Mouse (Mus musculus) ES-Bruce4 (cell line): ENCODE data around the gene Aif1l. TPM values are rescaled to one million over a fixed set of nuclear protein-coding genes. Genes with fewer than 3 reads are reported as not detected.
A peak's percentile ranks its signal among the peaks of the same experiment; 100 is the strongest.

Experiments
- H3K27ac ChIP-seq: 2 replicates; pipeline ENCODE4 v1.5.1; 2012; ENCODE audit warnings: low read length, inconsistent platforms; ENCODE audit not compliant: insufficient read depth
- H3K27me3 ChIP-seq: 2 replicates; pipeline ENCODE4 v1.6.1; 2012; ENCODE audit warnings: mild to moderate bottlenecking, low read length, inconsistent platforms; ENCODE audit not compliant: control insufficient read depth, poor library complexity, insufficient read depth, severe bottlenecking
- H3K36me3 ChIP-seq: 2 replicates; pipeline ENCODE4 v1.6.1; 2012; ENCODE audit warnings: inconsistent platforms, mild to moderate bottlenecking, low read length, moderate library complexity; ENCODE audit not compliant: control insufficient read depth, poor library complexity, insufficient read depth, severe bottlenecking
- H3K4me1 ChIP-seq: one replicate; pipeline ENCODE4 v1.8.1; 2011; ENCODE audit warnings: low read length; ENCODE audit not compliant: control insufficient read depth, insufficient read depth
- H3K4me3 ChIP-seq: 2 replicates; pipeline ENCODE4 v1.5.1; 2011; ENCODE audit warnings: low read depth, mild to moderate bottlenecking, low read length
- H3K9ac ChIP-seq: 2 replicates; pipeline ENCODE4 v1.6.1; 2012; ENCODE audit warnings: low read depth, mild to moderate bottlenecking, inconsistent platforms; ENCODE audit not compliant: poor library complexity, severe bottlenecking
- H3K9me3 ChIP-seq: replicated peaks from 2 replicates; pipeline ENCODE4 v1.6.1; 2012; ENCODE audit warnings: mild to moderate bottlenecking, low read length, inconsistent platforms; ENCODE audit not compliant: control insufficient read depth, poor library complexity, insufficient read depth, severe bottlenecking
- CTCF ChIP-seq: IDR thresholded peaks from one replicate; pipeline ENCODE4 v1.8.1; 2011; ENCODE audit warnings: low read depth, low read length
- EP300 ChIP-seq: IDR thresholded peaks from 2 replicates; pipeline ENCODE4 v1.6.1; 2011; ENCODE audit warnings: low read depth, low read length; ENCODE audit not compliant: insufficient read depth
- POLR2A ChIP-seq: IDR thresholded peaks from one replicate; pipeline ENCODE4 v1.8.1; 2011; ENCODE audit warnings: low read length; ENCODE audit not compliant: insufficient read depth
- polyA plus RNA-seq: library from polyadenylated mRNA; stranded (reverse); fragments of >200 nt; gene quantifications from 2 replicates; pipeline ENCODE4 v1.2.4, GENCODE M21; 2011; ENCODE audit warnings: low read depth; ENCODE audit not compliant: missing spikeins, insufficient read depth, insufficient read length

Gene Aif1l
- polyA plus RNA-seq, 1 experiment: 40.5 TPM

GRCm38 (mm10) chr2:31997539-31997938 is 47.6 kb downstream of the Aif1l start:
- Histone ChIP-seq H3K27ac (no peak overlapping the region), H3K4me1 (no peaks in the 10 kb centered on the region), H3K27me3 (no peaks in the 10 kb centered on the region), H3K4me3 (no peak overlapping the region), H3K9me3 (no peaks in the 10 kb centered on the region), H3K9ac (no peak overlapping the region), H3K36me3 (peaks cover 53% of the 10 kb centered on the region)
- TF ChIP-seq EP300 (no peak), CTCF (no peak), POLR2A (no peak)

DNA sequence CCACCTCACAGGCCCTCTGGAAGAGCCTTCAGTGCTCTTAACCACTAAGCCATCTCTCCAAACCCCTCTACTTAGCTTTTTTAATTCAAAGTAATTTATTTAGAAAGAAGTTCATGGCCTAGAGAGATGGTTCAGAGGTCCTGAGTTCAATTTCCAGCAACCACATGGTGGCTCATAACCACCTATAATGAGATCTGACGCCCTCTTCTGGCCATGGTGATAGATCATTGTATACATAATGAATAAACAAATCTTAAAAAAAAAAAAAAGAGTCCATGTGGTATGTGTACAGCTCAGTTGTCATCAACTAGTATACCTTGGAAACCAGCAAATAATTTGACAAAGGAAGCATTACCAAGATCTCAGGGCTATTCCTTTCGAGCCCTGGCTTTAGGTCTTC is 48.5 kb downstream of the Aif1l start:
- no peaks in the 10 kb centered on the region for H3K4me1 ChIP-seq
- H3K36me3 ChIP-seq: peaks cover 58% of the 10 kb centered on the region
- no peaks in the 10 kb centered on the region for H3K9me3 ChIP-seq
- no peak overlapping the region for H3K9ac ChIP-seq
- no peaks in the 10 kb centered on the region for H3K27me3 ChIP-seq
- H3K27ac ChIP-seq: no peak overlapping the region
- TF ChIP-seq CTCF: no peak
- no peak for TF ChIP-seq EP300
- H3K4me3 ChIP-seq: no peak overlapping the region

DNA sequence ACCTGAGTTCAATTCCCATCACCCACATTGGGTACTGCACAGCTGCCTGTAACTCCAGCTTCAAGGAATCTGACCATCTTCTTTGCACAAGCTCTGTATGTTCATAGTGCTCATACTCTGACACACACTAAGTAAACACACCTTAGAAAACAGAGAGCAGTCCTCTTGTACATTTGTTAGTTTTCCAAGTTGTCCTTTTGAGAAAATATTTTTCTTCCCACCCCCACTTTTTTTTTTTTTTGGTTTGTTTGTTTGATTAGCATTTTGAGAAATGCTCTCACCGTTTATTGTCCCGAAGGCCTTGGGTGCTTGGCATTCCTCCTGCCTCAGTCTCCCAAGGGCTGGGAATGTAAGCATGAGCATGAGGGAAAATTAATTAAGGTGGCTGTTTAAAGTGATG is 58.4 kb downstream of the Aif1l start:
- H3K27ac ChIP-seq: peak overlapping the region; percentile 64
- H3K4me3 ChIP-seq: no peak overlapping the region
- peaks cover 44% of the 10 kb centered on the region for H3K36me3 ChIP-seq
- H3K9ac ChIP-seq: peak overlapping the region; percentile 4; the same call in 1 of the 2 replicates
- H3K9me3 ChIP-seq: no peaks in the 10 kb centered on the region
- TF ChIP-seq POLR2A (no peak), EP300 (no peak), CTCF (no peak)
- no peaks in the 10 kb centered on the region for H3K27me3 ChIP-seq
- peaks cover 2% of the 10 kb centered on the region for H3K4me1 ChIP-seq

GRCm38 (mm10) chr2:32008716-32009115 is 58.8 kb downstream of the Aif1l start:
- H3K36me3 ChIP-seq: peaks cover 43% of the 10 kb centered on the region
- H3K4me1 ChIP-seq: peaks cover 2% of the 10 kb centered on the region
- TF ChIP-seq CTCF: no peak
- TF ChIP-seq EP300: no peak
- TF ChIP-seq POLR2A: no peak

DNA sequence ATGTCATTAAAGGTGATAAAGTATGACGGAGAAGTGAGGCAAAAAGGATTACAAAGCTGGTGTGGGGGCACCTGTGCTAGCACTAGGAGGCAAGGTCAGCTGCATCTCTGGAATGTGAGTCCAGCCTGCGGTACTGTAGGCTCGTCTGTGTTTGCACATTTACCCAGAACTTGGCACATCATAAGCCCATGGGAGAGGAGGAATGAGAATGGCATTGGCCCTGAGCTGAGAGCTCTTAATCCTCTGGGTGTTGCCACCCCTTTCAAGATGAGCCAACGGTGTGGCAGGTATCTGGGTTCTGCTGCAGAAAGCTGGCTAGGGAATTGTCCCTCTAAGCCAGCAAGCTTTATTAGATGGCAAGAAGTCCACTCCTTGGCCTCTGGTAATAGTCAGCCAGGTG is 69.8 kb downstream of the Aif1l start:
- Histone ChIP-seq H3K36me3 (peaks cover 46% of the 10 kb centered on the region), H3K27me3 (no peaks in the 10 kb centered on the region), H3K9ac (no peak overlapping the region), H3K9me3 (no peaks in the 10 kb centered on the region), H3K27ac (no peak overlapping the region), H3K4me3 (no peak overlapping the region), H3K4me1 (no peaks in the 10 kb centered on the region)
- TF ChIP-seq CTCF (no peak), EP300 (no peak), POLR2A (no peak)

More at GRCm38 (mm10) chr2:32008716-32009115, 58.8 kb downstream of the Aif1l start:
- Histone ChIP-seq H3K4me3 (no peak overlapping the region), H3K27me3 (no peaks in the 10 kb centered on the region), H3K9ac (peak overlapping the region; percentile 4; the same call in 1 of the 2 replicates), H3K27ac (peak overlapping the region; percentile 64), H3K9me3 (no peaks in the 10 kb centered on the region)

- no peak overlapping the region for H3K27ac ChIP-seq
- peaks cover 49% of the 10 kb centered on the region for H3K36me3 ChIP-seq
- no peaks in the 10 kb centered on the region for H3K27me3 ChIP-seq
- H3K9me3 ChIP-seq: no peaks in the 10 kb centered on the region
- TF ChIP-seq EP300 (no peak), POLR2A (no peak), CTCF (no peak)
- no peak overlapping the region for H3K4me3 ChIP-seq
- no peaks in the 10 kb centered on the region for H3K4me1 ChIP-seq
- no peak overlapping the region for H3K9ac ChIP-seq
These were observed 70.3 kb downstream of the Aif1l start for GRCm38 (mm10) chr2:32020229-32020628.

Other genes with a start within 250 kb of the Aif1l start
- not detected in 2 replicates for gene Qrfp, start 139.6 kb upstream of the Aif1l start, polyA plus RNA-seq
- gene Fibcd1, start 104.1 kb upstream of the Aif1l start, polyA plus RNA-seq: not detected in 2 replicates
- gene Lamc3, start 62.8 kb upstream of the Aif1l start, polyA plus RNA-seq: not detected in 2 replicates
- 89.7 and 91.9 TPM in 2 replicates for gene Nup214, start 24.3 kb downstream of the Aif1l start, polyA plus RNA-seq
- gene Fam78a, start 134.7 kb downstream of the Aif1l start, polyA plus RNA-seq: 1.6 and 3.0 TPM in 2 replicates
- gene Plpp7, start 145.4 kb downstream of the Aif1l start, polyA plus RNA-seq: 1.2 TPM in 1 of 2 replicates, not detected in the other
- gene Prrc2b, start 200.9 kb downstream of the Aif1l start, polyA plus RNA-seq: 106 and 112 TPM in 2 replicates